8 mouse cellular contexts compared by ENCODE assay signal in genomic region chr13:60738429-60738828, GRCm38 (mm10). TPM values are rescaled to one million over a fixed set of nuclear protein-coding genes. Genes with fewer than 3 reads are reported as not detected.
DNase-seq lines count a peak whose midpoint lies in the region; ATAC-seq lines count a peak whose summit lies in the region.

No protein-coding gene starts in this region.

- H3K27me3 ChIP-seq in hindbrain, embryonic 14.5 days (ENCODE audit: control insufficient read depth, insufficient read depth, low read length) = no peaks in the 10 kb centered on the region
- H3K27me3 ChIP-seq in midbrain, embryonic 10.5 days (ENCODE audit: low read depth, poor library complexity, severe bottlenecking) = no peaks in the 10 kb centered on the region

- intact Hi-C loops in left cerebral cortex, postnatal 4 days (cut with DNase I) = no loop called here

- H3K36me3 ChIP-seq in hindbrain, embryonic 14.5 days (replicated peaks; ENCODE audit: control insufficient read depth, insufficient read depth) = peaks cover 66% of the 10 kb centered on the region
- H3K36me3 ChIP-seq in midbrain, embryonic 10.5 days = peaks cover 48% of the 10 kb centered on the region

- H3K4me3 ChIP-seq in hindbrain, embryonic 14.5 days (replicated peaks; ENCODE audit: low read length) = no peak overlapping the region
- no peak overlapping the region for H3K4me3 ChIP-seq in midbrain, embryonic 10.5 days

- DNase-seq in layer of hippocampus, adult 11-12 months (ENCODE audit: low spot score) = peak; percentile 79
- no peak for DNase-seq in layer of hippocampus, adult 9-10 months (ENCODE audit: low spot score)
- DNase-seq in cerebellum, postnatal 25 days = peak; percentile 66 to 80
- peak; percentile 57 to 79 for DNase-seq in frontal cortex, postnatal 36 days (ENCODE audit: low spot score in 2 of 2)
- DNase-seq in hindbrain, embryonic 14.5 days (ENCODE audit: low spot score) = peak; percentile 83
- DNase-seq in left cerebral cortex, postnatal 4 days = peak; percentile 76
- peak; percentile 66 for DNase-seq in midbrain, embryonic 10.5 days (ENCODE audit: low spot score)
- peak; percentile 70 for DNase-seq in skeletal muscle tissue, adult 2 months (ENCODE audit: low read depth, low spot score)

- no peaks in the 10 kb centered on the region for H3K9me3 ChIP-seq in hindbrain, embryonic 14.5 days (ENCODE audit: control insufficient read depth, low read length)
- H3K9me3 ChIP-seq in midbrain, embryonic 10.5 days (replicated peaks) = no peaks in the 10 kb centered on the region; the same call in 1 of the 2 replicates

- peak; percentile 68 for ATAC-seq in hindbrain, embryonic 14.5 days (ENCODE audit: low FRiP score)

- no peak overlapping the region for H3K9ac ChIP-seq in hindbrain, embryonic 14.5 days

- WGBS in hindbrain, embryonic 14.5 days = 8% methylated on average over 9 of the region's 9 CpGs
- 20% methylated on average over 9 of the region's 9 CpGs for WGBS in midbrain, embryonic 10.5 days

- H3K4me2 ChIP-seq in hindbrain, embryonic 14.5 days (replicated peaks) = peak overlapping the region; percentile 4; the same call in 1 of the 2 replicates

- no peak overlapping the region for H3K27ac ChIP-seq in hindbrain, embryonic 14.5 days
- no peak overlapping the region for H3K27ac ChIP-seq in midbrain, embryonic 10.5 days (replicated peaks)

- H3K4me1 ChIP-seq in hindbrain, embryonic 14.5 days (replicated peaks; ENCODE audit: control insufficient read depth, insufficient read depth, low read length) = 0 out of 2 replicates have a peak, but pooled peaks cover 2% of the 10 kb centered on the region
- H3K4me1 ChIP-seq in midbrain, embryonic 10.5 days = peaks cover 10% of the 10 kb centered on the region

RNA-seq across cellular contexts. Expression of gene BC051665, which starts 47.7 kb away (rescaled TPM):
- not detected in 2 replicates for polyA plus RNA-seq in hindbrain, embryonic 14.5 days (2014; fragmentation: Nextera tagmentation; extraction: Ambion mirVana)
- not detected for total RNA-seq in left cerebral cortex, postnatal 4 days (2021)
- not detected in 2 replicates for polyA plus RNA-seq in midbrain, embryonic 10.5 days (2016; fragmentation: Nextera tagmentation; extraction: Ambion mirVana)
